Mouse (Mus musculus) adrenal gland, postnatal 36 days (tissue): ENCODE measurements around the gene Ehf. TPM values are rescaled to one million over a fixed set of nuclear protein-coding genes. Genes with fewer than 3 reads are reported as not detected.

Source experiments
- DNase-seq, 2 experiments: peaks; one replicate each; pipeline ENCODE4 v3.0.0; 2021; ENCODE audit warnings: mixed read lengths in 1 of 2
- long read RNA-seq, 2 experiments: library from polyadenylated mRNA; stranded (forward); transcript quantifications; one replicate each; pipeline ENCODE4 v2.0.0; 2021; ENCODE audit warnings: borderline sequencing depth in 2 of 2
- total RNA-seq, 2 experiments: library from RNA; stranded (reverse); gene quantifications; 2 replicates each; pipeline ENCODE4 v1.2.3; 2021

Gene Ehf
- total RNA-seq = under 1 TPM in 1 of 2 experiments, not detected in 1; 0.40 TPM
- long read RNA-seq, experiment 1 = 0 reads
- long read RNA-seq, experiment 2 = 0 reads

- DNase-seq = no peak
These were observed at the start of gene Ehf for GRCm38 (mm10) chr2:103303132-103303531. Ehf (minus strand) TSS chr2:103303278.

- DNase-seq = peak; percentile 23 to 47
These were observed 44.4 kb upstream of the Ehf start for GRCm38 (mm10) chr2:103347417-103347891.

GRCm38 (mm10) chr2:103346751-103347289, 43.7 kb upstream of the Ehf start:
- DNase-seq = peak; percentile 65 to 79

- DNase-seq = peak; percentile 76 to 78
These were observed 40.5 kb upstream of the Ehf start for GRCm38 (mm10) chr2:103343611-103344010.

- DNase-seq = no peak
These were observed 39.0 kb upstream of the Ehf start for GRCm38 (mm10) chr2:103342123-103342522.

- no peak for DNase-seq
These were observed 38.4 kb upstream of the Ehf start for GRCm38 (mm10) chr2:103341375-103341971.

GRCm38 (mm10) chr2:103338706-103339105, 35.6 kb upstream of the Ehf start:
- no peak for DNase-seq

- no peak for DNase-seq
These were observed 34.3 kb upstream of the Ehf start for GRCm38 (mm10) chr2:103337370-103337769.

- no peak for DNase-seq
These were observed 33.5 kb upstream of the Ehf start for GRCm38 (mm10) chr2:103336621-103337020.

- DNase-seq = no peak
These were observed 32.9 kb upstream of the Ehf start for GRCm38 (mm10) chr2:103336000-103336399.

- DNase-seq = peak in 1 of 2 experiments; percentile 9
These were observed 28.7 kb upstream of the Ehf start for GRCm38 (mm10) chr2:103331666-103332191.

GRCm38 (mm10) chr2:103328731-103329130, 25.7 kb upstream of the Ehf start:
- DNase-seq = no peak

GRCm38 (mm10) chr2:103325301-103326048, 22.4 kb upstream of the Ehf start:
- no peak for DNase-seq

GRCm38 (mm10) chr2:103324320-103324719, 21.2 kb upstream of the Ehf start:
- DNase-seq = no peak

GRCm38 (mm10) chr2:103322171-103322570, 19.1 kb upstream of the Ehf start:
- no peak for DNase-seq

- no peak for DNase-seq
These were observed 18.6 kb upstream of the Ehf start for GRCm38 (mm10) chr2:103321638-103322037.

GRCm38 (mm10) chr2:103314002-103314401, 10.9 kb upstream of the Ehf start:
- no peak for DNase-seq

GRCm38 (mm10) chr2:103312640-103313039, 9.6 kb upstream of the Ehf start:
- no peak for DNase-seq

GRCm38 (mm10) chr2:103310663-103311062, 7.6 kb upstream of the Ehf start:
- no peak for DNase-seq

- DNase-seq = no peak
These were observed 3.6 kb upstream of the Ehf start for GRCm38 (mm10) chr2:103306686-103307085.

GRCm38 (mm10) chr2:103302669-103303068, 409 bp downstream of the Ehf start:
- no peak for DNase-seq

GRCm38 (mm10) chr2:103298711-103299463, 4.2 kb downstream of the Ehf start:
- DNase-seq = no peak
